Mouse (Mus musculus): ENCODE results near the gene Unk.

Gene Unk

GRCm38 (mm10) chr11:116030088-116030897 lies at the start of gene Unk:
Gene Unk (plus strand): TSS chr11:116030322.
- in situ Hi-C loops (cut with MboI, MseI) = loop anchor here in 1 of 2 experiments (5.0 kb wide), 1 partner anchor 47 kb away; the partner anchor contains the start of gene Unc13d

- in situ Hi-C loops (cut with MboI, MseI) = no loop called here
Observed at GRCm38 (mm10) chr11:115982472-115982871, 47.6 kb upstream of the Unk start.

GRCm38 (mm10) chr11:115983291-115983690 lies 46.8 kb upstream of the Unk start:
- in situ Hi-C loops (cut with MboI, MseI) = no loop called here

DNA sequence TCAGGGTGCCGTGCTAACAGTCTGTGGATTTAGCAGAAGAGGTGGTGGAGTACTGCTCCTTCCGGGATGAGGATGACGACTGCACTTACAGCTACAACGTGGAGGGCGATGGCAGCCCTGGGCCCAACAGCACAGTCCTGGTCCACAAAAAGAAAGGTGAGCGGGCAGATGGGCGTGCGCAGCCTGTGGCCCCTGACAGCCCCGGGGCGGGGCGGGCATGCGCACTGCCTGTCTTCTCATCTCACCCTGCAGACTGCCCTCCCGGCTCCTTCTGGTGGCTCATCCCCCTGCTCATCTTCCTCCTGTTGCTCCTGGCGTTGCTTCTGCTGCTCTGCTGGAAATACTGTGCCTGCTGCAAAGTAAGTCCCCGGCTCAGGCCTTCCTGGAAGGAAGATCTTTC lies 40.4 kb upstream of the Unk start:
- in situ Hi-C loops (cut with MboI, MseI) = loop anchor here in 1 of 2 experiments (10.0 kb wide), 1 partner anchor 45 kb away; no protein-coding TSS in a partner anchor

- in situ Hi-C loops (cut with MboI, MseI) = loop anchor here in 1 of 2 experiments (10.0 kb wide), 1 partner anchor 47 kb away; no protein-coding TSS in a partner anchor
Observed at GRCm38 (mm10) chr11:115992098-115992497, 38.0 kb upstream of the Unk start.

DNA sequence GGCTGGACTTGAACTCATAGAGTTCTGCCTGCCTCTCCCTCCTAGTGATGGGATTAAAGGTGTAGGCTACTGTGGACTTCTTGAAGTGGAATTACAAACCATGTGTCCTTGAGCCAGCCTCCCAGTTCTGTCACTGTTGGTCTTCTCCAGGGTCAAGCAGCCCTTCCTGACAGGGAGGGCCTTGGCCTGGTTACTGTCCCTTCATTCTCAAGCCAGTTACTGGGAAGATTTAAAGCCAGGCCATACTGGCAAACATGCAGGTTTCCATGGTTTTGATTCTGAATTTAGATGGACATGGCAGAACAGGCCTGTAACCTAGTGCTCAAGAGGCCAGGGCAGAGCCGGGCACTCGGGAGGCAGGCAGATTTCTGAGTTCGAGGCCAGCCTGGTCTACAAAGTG lies 34.9 kb upstream of the Unk start:
- in situ Hi-C loops (cut with MboI, MseI) = loop anchor here in 1 of 2 experiments (10.0 kb wide), 1 partner anchor 50 kb away; no protein-coding TSS in a partner anchor

DNA sequence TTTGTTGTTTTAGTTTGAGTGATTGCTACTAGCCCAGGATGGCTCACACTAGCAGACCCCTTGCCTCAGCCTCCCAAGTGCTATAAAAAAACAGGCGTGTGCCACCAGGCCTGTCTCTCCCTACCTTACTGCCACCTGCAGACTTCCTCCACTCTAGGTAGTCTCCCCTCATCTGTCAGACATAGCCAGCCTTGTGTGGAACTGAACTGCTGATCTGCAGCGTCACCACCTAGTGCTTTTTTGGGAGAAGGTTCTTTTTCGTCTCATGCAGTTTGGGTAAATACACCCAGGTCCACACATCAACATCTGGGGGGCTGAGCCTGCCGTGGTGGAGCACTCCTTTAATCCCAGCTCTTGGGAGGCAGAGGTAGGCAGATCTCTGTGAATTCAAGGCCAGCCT lies 33.1 kb upstream of the Unk start:
- in situ Hi-C loops (cut with MboI, MseI) = loop anchor here in 1 of 2 experiments (10.0 kb wide), 1 partner anchor 52 kb away; no protein-coding TSS in a partner anchor

- in situ Hi-C loops (cut with MboI, MseI) = loop anchor here in 1 of 2 experiments (10.0 kb wide), 1 partner anchor 53 kb away; no protein-coding TSS in a partner anchor
Observed at GRCm38 (mm10) chr11:115997662-115998061, 32.5 kb upstream of the Unk start.

DNA sequence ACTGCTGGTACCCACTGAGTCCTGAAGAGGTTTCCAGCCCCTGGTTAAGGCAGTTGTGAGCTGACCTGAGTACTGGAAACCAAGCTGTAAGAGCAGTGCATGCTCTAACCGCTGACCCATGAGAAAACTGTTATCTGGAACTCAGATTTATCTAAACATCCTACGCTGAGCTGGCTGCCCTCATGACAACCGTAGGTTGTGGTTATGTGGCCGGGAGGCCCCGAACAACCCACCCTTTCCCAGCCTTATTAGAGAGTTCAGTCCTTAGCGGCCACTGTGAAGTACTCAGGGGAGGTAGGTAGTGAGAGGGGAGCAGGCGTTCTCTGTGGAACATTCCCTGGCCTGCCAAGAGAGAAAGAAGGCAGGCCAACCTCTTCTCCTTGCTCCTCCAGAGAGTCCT lies 31.1 kb upstream of the Unk start:
- in situ Hi-C loops (cut with MboI, MseI) = loop anchor here in 1 of 2 experiments (10.0 kb wide), 1 partner anchor 54 kb away; no protein-coding TSS in a partner anchor

DNA sequence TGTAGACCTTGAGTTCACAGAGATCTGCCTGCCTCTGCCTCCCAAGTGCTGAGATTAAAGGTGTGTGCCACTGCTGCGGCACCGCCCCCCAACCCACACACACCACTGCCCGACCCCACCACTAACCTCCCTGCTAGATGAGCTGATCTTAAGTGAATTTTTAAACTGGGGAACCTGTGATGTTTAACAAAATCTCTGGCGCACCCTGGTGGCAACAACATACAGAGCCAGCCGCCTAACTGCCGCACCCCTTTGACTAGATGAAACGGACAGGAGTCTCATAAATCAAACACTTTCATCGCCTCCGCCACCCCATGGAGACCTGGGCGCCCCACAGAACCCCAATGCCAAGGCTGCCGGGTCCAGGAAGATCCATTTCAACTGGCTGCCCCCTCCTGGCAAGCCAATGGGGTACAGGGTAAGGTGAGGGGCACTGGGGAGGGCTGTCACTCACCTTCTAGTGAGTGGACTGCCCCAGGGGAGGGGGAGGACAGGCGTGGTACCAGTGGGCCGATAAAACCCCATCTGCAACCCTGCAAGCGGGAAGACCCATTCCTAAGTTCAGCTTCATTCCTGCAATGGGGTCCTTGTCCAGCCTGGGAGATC lies 30.5 kb upstream of the Unk start:
- in situ Hi-C loops (cut with MboI, MseI) = loop anchor here in 1 of 2 experiments (10.0 kb wide), 1 partner anchor 55 kb away; no protein-coding TSS in a partner anchor

GRCm38 (mm10) chr11:116000607-116001006 lies 29.5 kb upstream of the Unk start:
- in situ Hi-C loops (cut with MboI, MseI) = no loop called here

DNA sequence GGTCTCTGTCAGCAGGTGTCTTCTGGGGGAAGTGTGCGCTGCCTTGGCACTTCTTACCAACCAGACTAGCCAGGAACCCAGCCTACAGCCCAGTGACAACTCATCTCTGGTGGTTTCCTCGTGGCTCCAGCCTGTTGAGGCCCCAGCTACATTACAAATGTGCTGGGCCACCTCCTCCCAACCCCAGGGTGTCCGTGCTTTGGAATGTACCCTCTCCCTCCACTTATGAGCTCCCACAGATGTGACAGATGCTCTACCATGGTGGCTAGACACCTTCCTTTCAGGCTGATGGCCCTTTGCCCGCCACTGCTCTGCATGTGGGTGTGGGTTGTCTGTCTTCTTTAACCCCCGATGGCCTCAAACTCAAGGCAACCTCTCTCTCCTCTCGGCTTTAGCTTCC lies 28.4 kb upstream of the Unk start:
- in situ Hi-C loops (cut with MboI, MseI) = no loop called here

DNA sequence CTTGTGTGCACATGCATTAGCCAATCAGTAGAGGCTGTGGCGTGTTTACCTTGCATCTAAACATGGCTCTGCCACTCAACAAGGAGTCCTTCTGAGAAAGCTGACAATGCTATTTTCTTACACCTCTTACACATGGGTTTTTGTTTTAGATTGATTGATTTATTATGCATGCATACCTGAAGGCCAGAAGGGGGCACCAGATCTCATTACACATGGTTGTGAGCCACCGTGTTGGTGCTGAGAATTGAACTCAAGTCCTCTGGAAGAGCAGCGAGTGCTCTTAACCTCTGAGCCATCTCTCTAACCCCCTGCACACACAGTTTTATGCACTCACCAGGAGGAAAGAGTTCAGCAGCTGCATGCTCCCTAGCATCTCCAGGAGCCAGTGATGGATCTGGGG lies 27.2 kb upstream of the Unk start:
- in situ Hi-C loops (cut with MboI, MseI) = no loop called here

DNA sequence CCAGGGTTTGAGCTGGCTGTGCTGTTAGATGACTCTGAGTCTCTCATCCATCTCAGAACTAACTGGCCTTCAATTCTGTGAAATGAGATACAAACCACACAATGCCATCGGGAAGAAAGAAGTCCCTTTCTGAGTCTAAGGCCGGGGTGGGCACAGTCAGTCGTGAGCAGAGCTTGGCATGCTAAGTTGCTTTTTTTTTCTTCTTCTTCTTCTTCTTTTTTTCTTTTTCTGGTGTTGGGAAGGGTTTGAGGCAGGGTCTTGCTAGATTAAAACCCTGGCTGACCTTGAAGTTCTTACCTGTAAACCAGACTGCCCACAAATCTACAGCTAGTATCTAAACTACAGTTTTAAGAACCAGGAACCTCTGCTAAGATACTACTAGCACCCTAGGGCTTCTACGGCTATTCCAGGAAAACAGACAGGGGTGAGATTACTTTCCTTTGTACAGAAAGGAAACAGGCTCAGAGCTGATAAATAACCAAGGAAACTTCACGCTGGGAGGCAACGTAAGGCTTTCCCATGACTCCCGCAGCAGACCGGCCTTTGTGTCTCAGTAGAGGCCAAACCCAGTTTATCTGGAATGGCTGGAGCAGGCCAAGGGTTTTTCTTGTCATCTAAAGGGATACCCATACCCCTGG lies 25.8 kb upstream of the Unk start:
- in situ Hi-C loops (cut with MboI, MseI) = no loop called here

DNA sequence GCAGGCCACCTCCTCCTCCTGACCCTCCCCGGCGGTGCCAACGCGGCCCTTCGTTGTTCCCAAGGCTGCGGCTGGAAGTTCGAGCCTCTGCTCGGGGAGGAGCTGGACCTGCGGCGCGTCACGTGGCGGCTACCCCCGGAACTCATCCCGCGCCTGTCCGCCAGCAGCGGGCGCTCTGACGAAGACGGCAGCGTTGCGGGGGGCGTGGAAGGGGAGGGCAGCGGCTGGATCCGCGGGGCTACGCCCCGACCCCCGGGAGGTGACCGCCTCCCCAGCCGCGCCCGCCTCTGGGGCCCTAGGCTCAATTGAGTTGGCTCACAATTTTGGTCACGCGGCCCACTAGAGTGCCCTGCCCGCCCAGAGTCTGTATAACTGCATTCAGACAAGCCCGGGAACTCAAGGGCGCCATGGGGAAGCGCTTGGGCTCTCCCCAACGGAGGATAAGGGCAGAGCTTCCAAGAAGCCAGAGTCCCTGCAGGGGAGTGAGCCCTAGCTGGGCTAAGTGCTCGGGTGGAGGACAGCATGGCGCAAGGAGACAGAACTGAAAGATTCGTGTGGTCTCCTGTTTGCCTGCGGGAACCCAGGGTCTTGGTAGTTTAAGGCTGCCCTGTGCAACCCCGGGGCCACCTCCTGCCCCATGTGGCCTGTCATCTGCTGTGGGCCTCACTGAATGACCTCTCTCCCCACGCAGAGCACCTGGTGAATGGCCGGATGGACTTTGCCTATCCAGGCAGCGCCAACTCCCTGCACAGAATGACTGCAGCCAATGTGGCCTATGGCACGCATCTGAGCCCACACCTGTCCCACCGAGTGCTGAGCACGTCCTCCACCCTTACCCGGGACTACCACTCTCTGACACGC lies 25.1 kb upstream of the Unk start:
- in situ Hi-C loops (cut with MboI, MseI) = no loop called here

GRCm38 (mm10) chr11:116005701-116006419 lies 24.3 kb upstream of the Unk start:
- in situ Hi-C loops (cut with MboI, MseI) = no loop called here

DNA sequence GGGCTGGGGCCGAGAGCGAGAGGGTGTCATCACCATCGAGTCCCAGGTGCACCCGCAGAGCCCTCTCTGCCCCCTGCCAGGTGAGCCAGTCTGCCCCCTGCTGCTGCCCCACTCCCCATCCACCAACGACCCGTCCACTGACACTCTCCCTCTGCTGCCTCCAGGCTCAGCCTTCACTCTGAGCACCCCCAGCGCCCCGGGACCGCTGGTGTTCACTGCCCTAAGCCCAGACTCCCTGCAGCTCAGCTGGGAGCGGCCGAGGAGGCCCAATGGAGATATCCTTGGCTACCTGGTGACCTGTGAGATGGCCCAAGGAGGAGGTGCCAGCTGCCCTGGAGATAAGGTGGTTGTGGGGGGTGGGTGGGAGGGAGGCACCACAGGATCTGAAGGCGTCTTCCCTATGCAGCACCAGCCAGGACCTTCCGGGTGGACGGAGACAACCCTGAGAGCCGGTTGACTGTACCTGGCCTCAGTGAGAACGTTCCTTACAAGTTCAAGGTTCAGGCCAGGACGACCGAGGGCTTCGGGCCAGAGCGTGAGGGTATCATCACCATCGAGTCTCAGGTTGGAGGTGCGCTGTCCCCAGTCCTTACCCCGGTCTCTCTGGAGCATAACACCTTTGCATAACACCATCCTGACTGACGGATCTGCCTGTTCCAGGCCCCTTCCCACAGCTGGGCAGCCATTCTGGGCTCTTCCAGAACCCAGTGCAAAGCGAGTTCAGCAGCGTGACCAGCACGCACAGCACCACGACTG lies 22.8 kb upstream of the Unk start:
- in situ Hi-C loops (cut with MboI, MseI) = no loop called here

DNA sequence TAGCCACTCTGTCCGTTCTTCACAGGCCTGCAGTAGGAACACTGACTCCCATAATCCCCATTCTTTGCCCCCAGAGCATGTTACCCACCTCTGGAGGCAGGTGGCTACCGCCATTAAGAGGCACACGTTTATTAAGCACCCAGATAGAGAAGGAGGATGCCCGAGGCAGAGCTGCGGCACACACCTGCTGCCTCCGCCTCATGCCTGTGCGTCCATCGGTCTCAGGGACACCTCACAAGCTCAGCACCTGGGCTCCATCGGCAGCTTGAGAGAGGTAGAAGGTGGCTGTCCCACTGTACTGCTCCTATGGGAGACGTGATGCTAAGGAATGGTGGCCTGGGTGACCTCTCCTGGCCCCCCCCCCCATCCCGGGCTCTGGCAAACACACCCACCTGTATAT lies 21.7 kb upstream of the Unk start:
- in situ Hi-C loops (cut with MboI, MseI) = no loop called here

DNA sequence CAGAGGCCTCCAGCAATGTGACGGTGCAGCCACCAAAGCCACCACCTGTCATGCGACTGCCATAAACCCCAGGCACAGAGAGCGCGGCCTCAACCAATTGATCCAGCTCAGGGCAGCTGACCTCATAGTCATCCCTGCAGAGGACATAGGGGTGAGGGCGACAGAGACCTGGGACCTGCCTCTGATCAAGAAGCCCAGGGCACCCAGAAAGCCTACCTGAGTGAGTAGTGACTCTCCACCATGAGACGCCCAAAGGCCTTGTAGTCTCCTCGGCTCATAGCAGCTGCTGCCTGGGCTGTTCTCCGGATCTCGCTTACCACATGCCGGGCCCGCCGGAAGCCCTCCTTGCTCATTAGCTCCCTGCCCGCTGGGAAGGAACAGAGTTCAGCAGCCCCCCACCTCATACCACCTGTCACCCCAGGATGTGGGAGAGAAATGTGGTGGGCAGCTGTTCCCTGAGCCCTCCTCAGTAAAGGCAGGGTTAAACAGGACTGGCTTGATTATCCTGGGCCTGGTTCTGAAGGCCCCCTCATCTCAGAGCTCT lies 21.2 kb upstream of the Unk start:
- in situ Hi-C loops (cut with MboI, MseI) = no loop called here

All from T-helper 17 cell (primary cell).